Mouse (Mus musculus) heart, adult 18-20 months (tissue): ENCODE measurements around the gene Mtmr2. TPM values are rescaled to one million over a fixed set of nuclear protein-coding genes. Genes with fewer than 3 reads are reported as not detected.
A peak's percentile ranks its signal among the peaks of the same experiment; 100 is the strongest.
"Not testable (repeated sequence)": the region's sequence is repeated elsewhere in the genome, so short reads cannot be mapped to it uniquely, and the experiment has no call there.

Source experiments
- DNase-seq, 2 experiments: peaks; one replicate each; pipeline ENCODE4 v3.0.0; 2021 to 2022; ENCODE audit warnings: mixed read lengths in 1 of 2
- long read RNA-seq, 2 experiments: library from polyadenylated mRNA; stranded (forward); transcript quantifications; one replicate each; pipeline ENCODE4 v2.0.0; 2021
- total RNA-seq, 2 experiments: library from RNA; stranded (reverse); gene quantifications; 2 replicates each; pipeline ENCODE4 v1.2.3; 2021

The Mtmr2 gene
- 10 to 100 TPM; 18.5 to 20.0 TPM for total RNA-seq
- long read RNA-seq, experiment 1, transcript Mtmr2-201 (15 exons, 3,788 nt), result major isoform, 10 of 15 reads
- long read RNA-seq, experiment 1, partial matches to known transcripts, result 1 of 15 reads
- long read RNA-seq, experiment 1, other reads (novel, unspliced or antisense), result 2 of 15 reads
- long read RNA-seq, experiment 2, transcript Mtmr2-201 (15 exons, 3,788 nt), result major isoform, 7 of 16 reads
- long read RNA-seq, experiment 2, partial matches to known transcripts, result 3 of 16 reads
- long read RNA-seq, experiment 2, other reads (novel, unspliced or antisense), result 3 of 16 reads

- DNase-seq, result no peak
Measured at GRCm38 (mm10) chr9:13748404-13748797, at the start of gene Mtmr2. Gene Mtmr2 (plus strand): TSS chr9:13748410.

DNA sequence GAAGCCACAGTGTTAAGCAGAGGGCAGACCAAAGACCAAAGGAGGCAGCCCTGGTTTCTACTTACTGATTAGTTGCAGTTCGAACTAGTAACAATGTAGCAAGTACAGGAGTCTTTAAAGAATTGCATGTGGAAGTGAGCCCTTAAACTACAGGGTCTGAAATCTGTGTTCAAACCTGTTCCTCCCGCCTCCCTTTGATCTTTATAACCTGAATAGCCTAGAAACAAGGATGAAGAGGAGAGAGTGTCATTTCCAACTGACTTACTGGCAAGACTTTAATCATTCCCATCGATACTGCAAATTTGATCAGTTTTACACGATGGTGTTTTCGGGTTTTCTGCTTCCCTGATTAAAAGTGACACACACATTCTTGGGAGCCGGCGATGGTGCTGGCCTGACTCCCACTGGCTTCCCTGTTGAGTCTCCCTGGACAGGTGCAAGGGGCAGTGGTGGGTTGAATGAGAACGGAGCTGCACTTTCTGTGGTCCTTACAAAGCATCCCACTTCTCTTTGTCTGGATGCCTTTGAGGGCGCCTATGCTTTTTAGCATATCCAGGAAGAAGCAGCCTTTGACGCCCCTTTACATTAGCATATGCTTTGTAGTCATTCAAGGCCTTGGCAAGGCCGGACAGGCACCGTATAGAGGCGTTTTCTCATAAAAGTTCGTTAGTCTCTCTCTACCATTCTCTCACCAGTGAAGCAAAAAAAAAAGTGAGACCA is 49.0 kb upstream of the Mtmr2 start:
- DNase-seq, result no peak

- no peak for DNase-seq
Measured at GRCm38 (mm10) chr9:13699781-13700116, 48.5 kb upstream of the Mtmr2 start.

DNA sequence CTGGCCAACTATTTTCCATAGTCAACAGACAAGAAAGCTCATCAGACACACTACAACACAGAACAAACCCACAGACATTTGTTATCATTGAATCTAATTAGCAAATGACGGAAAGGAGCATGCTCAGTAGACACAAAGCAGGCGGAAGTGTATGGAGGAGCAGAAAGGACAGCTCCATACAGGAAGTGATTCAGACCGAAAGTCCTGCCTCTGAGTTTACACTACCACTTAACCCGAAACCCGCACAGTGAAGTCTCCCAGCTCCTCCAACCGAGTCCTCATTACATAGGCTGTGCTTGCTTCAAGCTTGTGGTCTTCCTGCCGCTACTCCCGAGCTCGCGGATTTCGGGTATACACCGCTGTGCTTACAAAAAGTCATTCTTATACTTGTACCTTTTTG is 46.4 kb upstream of the Mtmr2 start:
- DNase-seq, result peak in 1 of 2 experiments; percentile 49

- DNase-seq, result peak; percentile 47 to 48
Measured at GRCm38 (mm10) chr9:13703100-13703499, 45.1 kb upstream of the Mtmr2 start.

GRCm38 (mm10) chr9:13704917-13705316 is 43.3 kb upstream of the Mtmr2 start:
- no peak for DNase-seq

GRCm38 (mm10) chr9:13707066-13707555 is 41.1 kb upstream of the Mtmr2 start:
- DNase-seq, result no peak

DNA sequence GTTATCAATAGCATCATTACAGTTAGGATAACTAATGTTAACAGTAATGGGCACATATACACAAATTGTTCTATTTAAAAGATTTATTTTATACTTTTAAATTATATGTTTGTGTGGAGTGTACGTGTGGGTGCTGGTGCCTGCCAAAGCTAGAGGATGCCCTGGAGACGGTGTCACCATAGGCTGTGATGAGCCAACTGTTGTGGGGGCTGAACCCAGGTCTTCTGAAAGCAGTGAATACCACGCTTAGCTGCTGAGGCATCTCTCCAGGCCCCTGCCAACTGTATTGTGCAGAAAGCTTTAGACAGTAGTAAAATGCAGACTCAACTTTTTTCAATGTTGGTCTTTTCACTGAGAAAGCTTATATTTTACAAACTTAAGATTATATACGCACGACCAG is 38.8 kb upstream of the Mtmr2 start:
- no peak for DNase-seq

- not testable (repeated sequence) for DNase-seq
Measured at GRCm38 (mm10) chr9:13715891-13716290, 32.3 kb upstream of the Mtmr2 start.

DNA sequence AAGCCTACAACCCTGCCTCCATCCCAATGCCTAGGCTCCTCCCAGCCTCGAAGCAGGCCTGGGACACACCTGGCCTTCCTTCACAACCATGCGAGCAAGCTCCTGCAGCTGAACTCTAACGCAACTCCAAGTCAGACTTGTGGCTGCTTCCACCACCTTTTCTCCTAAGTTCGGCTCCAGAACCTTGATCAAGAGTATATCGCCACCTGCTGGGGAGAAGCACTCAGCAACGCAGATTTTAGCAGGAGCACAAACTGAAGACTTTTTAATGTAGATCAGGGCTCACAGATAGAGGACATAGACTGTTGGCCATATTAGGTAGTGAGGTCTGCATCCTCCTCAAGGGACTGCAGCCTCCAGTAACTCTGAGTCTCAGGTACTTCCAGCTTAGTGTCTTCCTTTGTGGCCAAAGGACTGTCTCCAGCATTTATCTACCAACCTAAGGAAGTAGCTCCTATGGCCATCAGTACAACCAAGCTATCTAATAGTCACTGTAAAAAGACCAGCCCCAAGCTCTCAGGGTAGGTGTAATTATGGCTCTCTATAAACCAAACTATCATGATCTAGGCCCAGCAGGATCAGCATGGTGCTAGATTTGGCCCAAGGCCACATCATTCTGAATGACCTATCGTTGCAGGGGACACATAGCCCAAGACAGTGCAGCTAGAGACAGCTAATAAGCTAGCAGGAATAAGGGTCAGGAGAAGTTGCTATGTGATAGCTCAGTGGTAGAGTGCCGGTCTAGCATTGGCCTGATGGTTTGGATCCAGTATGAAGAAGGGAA is 31.7 kb upstream of the Mtmr2 start:
- peak; percentile 79 to 88 for DNase-seq

GRCm38 (mm10) chr9:13748798-13749674 is 826 bp downstream of the Mtmr2 start:
- DNase-seq, result peak; percentile 96 to 97

- DNase-seq, result no peak
Measured at GRCm38 (mm10) chr9:13749675-13749998, 1.4 kb downstream of the Mtmr2 start.

- peak; percentile 37 to 47 for DNase-seq
Measured at GRCm38 (mm10) chr9:13752543-13752942, 4.3 kb downstream of the Mtmr2 start.

- no peak for DNase-seq
Measured at GRCm38 (mm10) chr9:13760430-13760829, 12.2 kb downstream of the Mtmr2 start.

DNA sequence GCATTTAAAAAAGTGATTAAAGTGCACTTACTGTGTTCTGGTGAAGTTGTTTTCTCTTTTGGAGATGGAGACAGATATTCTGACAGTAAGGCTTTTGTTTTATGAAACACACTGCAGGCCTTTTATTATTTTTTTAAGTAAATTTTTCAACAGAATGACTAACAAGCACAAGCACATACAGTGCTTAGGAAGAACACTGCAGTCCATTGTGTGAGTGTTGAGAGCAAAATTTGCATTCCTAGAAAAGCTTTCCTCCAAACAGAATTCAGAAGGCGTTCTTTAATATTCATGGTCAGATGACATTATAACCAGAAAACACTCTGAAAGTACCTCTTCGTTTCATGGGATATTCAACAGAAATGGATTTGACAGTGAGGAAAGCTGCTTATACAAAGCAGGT is 17.4 kb downstream of the Mtmr2 start:
- DNase-seq, result no peak

GRCm38 (mm10) chr9:13766570-13766969 is 18.4 kb downstream of the Mtmr2 start:
- no peak for DNase-seq

- DNase-seq, result no peak
Measured at GRCm38 (mm10) chr9:13774732-13775131, 26.5 kb downstream of the Mtmr2 start.

DNA sequence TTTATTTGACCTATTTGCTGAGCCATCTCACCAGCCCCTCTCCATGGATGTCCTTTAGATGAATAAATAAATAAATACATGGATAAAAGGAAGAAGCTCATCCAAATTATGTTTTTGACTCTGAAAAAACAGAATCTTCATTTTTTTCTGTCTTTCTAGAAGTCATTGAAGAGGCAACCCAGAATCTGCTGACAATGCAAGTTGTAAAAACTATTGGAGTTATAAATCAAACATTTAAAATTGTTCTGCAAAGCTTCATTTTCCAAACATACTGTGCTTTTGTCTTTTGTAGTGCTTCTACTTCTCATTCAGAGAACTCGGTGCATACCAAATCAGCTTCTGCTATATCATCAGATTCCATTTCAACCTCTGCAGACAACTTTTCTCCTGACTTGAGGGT is 33.8 kb downstream of the Mtmr2 start:
- DNase-seq, result no peak

- not testable (repeated sequence) for DNase-seq
Measured at GRCm38 (mm10) chr9:13790864-13791263, 42.7 kb downstream of the Mtmr2 start.

DNA sequence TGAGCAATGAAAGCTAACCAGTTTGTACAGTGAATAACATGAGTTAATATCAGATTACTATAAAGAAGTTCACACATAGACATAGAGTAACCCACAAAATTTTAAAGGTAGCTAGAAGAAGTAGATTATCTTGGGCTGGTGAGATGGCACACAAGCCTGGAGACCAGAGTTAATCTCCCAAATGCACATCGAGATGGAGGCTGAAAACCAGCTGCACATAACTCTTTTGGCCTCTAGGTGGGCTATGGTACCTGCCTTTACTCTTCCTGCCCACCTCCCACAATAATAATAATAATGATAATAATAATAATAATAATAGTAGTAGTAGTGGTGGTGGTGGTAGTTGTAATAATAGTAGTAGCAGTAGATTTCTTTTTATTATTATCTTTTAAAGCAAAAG is 46.1 kb downstream of the Mtmr2 start:
- no peak for DNase-seq

GRCm38 (mm10) chr9:13794756-13795155 is 46.5 kb downstream of the Mtmr2 start:
- no peak for DNase-seq

DNA sequence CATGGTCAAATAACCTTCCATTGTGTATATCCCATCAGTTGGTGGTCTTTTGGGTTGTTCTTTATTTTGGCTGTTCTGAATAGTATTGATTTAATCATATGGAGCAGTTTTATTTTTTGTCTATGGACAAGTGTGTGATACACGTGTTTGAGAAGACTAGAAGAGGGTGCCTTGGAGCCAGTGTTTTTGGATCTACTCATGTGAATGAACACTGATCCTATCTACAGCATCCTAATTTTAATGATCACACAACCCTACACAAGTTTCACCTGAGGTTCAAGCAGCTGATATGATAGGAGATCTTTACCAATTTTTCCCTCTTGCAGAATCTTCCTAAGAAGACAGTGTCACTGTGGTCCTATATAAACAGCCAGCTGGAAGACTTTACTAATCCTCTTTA is 56.3 kb downstream of the Mtmr2 start:
- no peak for DNase-seq
